Mouse (Mus musculus) heart, adult 11 months (tissue): ENCODE measurements around the gene Selp.

Source experiments
- DNase-seq: peaks from one replicate; pipeline ENCODE4 v3.0.0; 2022

The Selp gene

DNA sequence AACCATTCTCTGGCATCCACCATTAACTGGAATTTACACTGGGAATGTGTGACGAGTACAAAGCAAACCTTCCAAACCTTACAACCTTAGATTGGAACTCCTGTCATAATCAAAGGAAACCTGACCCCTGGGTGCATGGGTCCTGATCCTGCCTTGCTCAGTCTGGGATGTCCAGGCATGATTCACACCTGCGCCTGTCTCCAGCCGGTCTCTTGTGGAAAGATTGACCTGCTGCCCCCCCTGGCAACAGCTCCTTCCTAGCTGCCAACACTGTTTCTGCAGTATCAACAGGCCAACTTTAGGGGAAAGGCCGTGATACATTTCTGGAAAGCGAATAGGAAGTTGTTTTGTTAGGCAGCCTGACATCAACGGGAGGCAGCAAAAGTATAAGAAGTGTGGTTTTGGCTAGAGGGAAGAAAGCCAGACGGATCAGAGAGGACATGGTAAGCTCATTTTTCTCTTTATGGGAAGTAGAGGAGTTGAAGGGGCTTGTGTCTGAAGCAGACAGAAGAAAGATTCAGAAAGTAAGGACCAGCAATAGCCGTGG lies at the start of gene Selp:
Gene Selp, plus strand, starts transcription at position 318 of the 547 bp plus-strand sequence.
- DNase-seq = peak; percentile 86

DNA sequence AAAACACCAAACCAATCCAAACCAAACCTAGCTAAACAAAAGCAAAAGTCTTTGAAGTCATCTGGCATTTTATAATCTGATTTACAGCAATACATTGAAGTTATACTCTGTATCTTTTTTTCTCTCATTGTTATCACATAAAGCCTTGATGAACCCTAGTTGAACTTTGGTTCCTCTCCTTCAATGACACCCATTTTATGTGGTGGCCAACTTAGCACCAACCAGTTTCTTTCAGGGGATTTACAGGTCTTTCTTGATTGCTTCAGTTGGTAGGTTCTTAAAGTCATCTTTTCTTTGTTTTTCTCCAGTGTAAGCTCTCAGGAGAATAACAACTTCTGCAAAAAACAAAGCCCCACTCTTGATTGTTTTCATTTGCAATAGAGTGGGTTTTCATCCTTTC lies 45.8 kb upstream of the Selp start:
- DNase-seq = no peak

DNA sequence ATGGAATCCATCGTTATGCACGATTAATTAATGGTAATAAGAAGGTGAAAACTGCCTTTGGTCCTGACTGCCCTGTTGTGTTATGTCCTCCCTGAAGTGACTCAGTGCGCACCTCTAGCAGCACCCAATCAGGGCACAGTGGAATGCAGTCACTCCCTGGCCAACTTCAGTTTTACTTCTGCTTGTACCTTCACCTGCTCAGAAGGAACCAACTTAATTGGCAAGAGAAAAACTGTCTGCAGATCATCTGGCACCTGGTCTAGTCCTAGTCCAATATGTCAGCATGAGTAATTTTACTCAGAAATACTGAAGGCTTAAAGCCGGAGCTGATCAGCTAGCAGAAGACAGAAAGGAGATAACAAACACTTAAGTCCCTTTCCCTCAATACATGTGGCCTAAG lies 44.6 kb upstream of the Selp start:
- DNase-seq = peak; percentile 84

DNA sequence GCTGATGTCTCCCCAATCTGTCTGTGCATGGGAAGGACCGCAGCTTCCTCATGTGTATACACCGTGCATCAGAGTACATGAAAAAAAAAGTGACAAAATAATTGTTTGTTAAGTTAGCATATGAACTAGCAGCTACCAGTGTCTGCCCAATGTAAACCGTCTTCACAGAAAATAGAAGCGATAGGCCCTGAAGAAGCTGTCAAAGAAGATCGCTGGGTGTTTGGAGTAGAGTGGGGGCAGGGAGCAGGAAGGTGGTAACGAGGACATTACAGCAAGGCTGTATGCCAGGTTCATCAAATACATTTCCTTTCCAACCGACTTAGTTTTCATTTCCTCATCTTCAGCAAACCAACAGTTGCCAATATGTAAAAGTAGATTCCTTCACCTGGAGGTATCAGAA lies 44.0 kb upstream of the Selp start:
- DNase-seq = peak; percentile 66

DNA sequence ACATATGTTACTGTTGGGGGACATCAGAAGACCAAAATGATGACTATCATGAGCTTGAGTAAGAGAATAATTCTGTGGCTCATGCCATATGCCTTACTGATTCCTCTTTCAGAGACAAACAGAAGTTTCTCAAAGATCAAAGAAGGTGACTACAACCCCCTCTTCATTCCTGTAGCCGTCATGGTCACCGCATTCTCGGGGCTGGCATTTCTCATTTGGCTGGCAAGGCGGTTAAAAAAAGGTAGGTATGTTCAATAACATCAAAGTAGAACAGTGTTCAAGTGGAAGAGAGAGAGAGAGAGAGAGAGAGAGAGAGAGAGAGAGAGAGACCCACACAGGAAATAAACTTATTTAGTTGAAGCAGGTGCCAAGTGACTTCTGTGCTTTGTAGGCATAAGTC lies 43.1 kb upstream of the Selp start:
- peak; percentile 56 for DNase-seq

DNA sequence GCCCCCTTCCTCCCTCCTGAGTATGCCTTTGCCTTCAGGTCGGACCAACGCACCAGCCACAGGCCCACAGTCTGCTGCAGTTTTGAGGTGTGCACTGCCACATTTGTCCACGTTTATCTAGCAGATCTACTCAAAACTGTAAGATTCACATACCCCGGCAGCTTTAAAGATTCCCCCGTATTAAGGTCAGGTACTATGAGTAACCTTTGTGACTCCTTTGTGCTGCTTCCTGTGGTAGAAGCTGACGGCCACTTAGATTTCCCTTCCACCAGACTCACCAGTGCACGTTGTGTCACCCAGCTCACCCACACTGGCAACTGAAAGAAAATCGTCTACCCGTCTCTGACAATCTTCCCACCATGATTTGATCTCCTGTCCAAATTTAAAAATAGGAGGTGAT lies 42.0 kb upstream of the Selp start:
- peak; percentile 44 for DNase-seq

DNA sequence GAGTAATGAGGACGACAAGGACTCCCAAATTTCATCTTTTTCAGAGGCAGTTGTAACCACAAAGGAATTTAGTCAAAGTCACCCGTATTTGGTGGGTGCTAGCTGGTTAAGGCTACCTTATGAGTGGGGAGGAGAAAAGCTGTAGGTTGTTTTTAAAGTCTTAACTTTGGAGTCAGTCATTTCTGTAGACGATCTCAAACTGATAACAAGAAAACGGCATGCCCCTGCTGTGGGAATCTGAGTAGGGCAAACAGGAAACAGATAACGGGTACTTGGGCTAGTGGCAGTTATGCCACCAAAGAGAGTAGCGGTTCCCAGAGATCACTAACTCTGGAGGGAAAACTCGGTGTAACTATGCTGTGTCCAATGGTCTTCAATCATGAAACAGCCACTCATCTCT lies 41.3 kb upstream of the Selp start:
- DNase-seq = no peak

DNA sequence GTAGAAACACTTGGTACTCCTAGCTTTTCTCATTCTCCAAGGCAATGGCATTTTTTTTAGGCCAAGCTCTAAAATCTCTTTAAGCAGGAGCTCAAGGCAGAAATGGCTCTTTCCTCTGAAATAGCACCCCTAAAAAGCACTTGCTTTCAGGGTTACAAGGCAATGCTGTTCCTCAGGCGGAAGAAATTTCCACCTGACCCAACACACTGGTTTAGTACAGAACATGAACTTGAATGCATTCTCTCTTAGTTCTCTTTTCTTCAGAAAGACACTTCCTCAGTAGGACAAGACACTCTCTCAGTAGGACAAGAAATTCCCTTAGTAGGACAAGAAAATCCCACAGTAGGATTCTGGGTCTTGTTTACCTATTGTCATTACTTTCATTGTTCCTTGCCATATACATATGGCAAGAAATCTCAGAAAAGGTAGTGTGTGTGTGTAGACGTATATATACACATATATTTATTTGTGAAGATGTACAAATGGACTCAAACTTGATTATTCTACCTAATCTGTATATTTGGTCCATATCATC lies 40.4 kb upstream of the Selp start:
- no peak for DNase-seq

DNA sequence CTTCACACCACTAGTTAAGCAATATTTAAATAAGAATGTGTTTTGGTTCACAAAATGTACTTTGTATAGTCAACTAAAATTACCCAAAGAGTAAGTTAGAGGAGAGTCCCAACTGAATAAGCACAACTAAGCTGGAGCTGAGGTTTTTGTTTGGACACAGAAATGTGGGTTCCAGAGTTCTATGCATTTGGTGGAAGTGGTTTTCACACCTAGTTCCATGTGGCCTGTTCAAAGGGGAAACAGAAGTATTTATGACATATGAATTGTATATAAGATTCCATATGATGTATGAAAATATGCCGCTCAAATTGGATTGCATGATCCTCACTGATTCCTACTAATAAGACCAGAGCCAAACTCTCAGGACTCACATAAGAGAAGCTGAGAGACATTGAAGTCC lies 39.6 kb upstream of the Selp start:
- no peak for DNase-seq

DNA sequence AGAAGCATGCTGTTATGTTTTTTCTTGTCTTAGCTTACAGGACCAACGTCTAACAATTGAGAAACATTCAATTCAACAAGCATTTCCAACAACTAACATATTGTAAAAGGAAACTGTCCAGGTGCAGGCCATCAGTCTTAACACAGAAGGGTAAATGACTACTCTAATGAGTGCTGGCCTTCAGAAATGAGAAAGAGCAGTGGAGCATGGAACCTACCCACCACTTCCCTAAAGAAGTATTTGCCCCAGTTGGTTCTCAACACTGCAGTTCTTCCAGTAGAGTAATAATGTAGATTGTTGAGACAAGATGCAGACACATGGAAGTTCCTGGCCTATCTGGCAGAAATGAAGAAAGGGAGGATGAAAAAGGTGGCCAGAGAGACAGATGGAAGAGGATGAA lies 38.6 kb upstream of the Selp start:
- no peak for DNase-seq

DNA sequence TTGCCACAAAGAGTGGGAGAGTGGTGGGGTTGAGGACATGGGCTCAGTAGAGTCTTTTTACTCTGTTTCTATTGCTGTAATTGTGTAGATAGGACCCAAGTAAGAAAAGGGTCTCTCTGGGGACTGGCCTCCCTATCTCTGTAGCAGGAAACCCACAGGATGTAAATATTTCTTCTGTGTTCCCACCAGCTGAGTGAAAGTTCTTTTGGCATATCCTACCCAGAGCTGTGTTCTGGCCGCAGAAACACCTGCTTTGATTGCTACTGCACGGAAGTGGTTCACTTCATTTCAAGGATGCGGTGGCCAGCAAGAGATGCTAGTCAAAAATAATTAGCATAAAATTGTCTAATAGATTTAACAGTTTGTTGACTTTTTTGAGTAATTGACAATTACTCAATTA lies 38.0 kb upstream of the Selp start:
- no peak for DNase-seq

DNA sequence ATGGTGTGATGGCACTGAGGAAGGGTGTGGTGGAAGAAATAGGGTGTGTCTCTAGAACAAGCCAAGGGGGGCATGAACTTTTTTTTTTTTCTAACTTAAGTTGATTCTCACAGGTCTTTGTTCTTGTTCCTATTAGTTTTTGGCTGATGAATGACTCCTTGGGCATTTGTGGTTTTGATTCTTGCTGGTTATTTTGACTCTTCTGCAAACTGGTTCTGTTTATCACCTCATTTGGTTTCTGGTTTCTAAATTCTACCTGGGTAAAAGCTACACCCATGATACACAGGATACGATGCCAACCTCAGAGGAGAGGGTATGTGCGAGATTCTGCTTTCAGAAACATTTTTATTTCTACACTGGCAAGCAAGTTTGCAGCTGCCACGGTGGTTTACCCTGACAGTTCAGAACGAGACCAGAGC lies 36.7 kb upstream of the Selp start:
- DNase-seq = peak; percentile 76

DNA sequence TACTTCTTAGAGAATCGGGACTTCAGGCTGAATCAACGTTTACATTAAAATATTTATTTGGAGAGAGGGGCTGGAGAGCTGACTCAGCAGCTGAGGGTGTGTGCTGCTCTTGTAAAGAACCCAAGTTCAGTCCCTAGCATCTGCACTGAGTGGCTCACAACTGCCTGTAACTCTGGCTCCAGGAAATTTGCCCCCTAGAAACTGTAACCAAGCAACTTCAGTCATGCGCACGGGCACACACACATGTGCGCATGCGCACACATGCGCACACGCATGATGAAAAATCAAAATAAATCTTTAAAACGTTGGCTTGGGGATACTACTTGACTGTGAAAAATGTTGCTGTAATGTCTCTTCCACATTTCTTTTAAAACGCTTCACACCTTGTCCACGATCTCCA lies 36.0 kb upstream of the Selp start:
- peak; percentile 58 for DNase-seq

DNA sequence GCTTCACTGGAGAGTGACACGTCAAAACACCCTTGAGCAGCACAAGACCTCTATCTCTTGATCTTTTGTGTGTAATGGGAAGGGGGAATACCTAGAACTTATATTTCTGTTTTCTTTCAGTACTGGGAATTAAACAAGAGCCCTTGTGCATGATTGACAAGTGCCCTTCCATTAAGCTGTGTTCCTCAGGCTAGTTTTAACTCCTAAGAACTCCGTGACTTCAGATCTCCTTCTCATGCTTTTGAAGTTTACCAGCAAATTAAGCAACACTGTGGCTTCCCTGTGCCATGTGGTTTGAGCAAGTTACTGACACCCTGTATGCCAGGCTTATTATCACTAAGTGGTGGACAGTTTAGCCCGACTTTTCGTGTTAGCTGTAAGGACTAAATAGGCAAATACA lies 32.0 kb upstream of the Selp start:
- DNase-seq = no peak

DNA sequence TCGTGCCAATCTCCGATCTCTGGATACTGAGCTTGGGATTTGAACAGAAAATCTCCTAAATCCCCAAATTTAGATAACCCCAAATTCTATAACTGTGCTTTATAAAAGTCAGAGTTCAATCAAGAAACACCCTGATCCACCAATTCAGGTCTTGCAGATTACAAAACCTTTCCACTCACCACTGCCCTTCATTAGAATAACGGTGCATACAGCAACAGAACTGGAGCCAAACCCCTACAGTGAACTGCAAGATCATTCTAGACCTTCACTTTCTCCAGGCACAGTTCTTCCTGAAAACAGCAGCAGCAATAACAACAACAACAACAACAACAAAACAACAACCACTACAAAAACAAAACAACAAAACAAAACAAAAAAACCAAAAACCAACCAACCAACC lies 28.3 kb upstream of the Selp start:
- DNase-seq = no peak

DNA sequence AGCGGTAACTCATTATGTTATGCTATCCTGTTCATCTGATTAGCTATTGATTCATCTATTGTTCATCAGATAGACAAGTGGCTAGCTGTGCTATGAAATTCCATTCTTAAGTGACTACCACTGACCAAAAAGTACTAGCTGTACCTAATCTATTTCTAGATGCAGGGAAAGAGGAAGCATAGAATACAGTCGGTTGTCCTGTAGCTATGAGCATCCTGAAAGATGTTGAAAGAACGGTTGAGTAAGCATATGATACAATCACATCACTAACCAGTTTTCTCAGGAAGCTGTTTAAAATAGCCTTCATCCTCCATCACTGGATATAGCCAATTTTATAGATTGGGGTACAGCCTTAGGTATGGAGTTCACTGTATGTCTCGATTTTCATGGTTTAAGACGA lies 27.2 kb upstream of the Selp start:
- no peak for DNase-seq

DNA sequence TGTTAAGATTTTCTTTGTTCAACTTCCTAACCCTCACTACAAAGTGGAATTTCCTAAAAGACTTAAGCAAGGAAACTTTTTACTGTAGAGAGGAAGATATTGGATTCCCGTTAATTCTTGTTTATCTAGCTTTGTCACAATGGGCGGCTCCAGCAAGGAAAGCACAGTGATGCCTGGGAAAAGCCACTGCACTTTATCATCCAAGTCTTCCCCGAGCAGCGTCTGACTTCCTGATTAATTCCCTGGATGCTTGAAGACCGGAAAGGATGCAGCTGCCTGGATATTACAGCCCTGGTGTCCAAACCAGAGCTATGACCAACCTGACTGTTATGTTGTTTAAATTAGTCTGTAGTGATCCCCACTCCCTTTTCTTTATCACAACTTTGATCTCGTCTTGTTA lies 18.3 kb upstream of the Selp start:
- peak; percentile 94 for DNase-seq

DNA sequence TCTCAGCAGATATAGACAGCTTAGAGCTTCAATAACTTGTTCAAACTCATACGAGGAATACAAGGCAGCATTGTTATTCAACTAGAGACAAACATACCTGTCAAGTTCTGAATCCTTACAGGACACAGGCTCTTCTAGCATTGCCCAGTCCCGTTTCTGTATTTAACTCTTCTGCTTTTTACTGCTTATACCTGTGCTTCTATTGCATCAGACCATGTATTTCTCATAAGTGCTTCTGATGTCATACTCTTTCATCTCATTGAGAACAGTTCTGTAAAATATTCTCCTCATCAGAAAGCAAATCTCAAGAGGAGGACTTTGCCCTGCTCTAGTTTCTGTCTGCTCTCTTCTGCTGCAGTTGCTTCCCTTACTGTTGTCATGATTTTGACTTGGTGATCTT lies 17.2 kb upstream of the Selp start:
- DNase-seq = no peak

DNA sequence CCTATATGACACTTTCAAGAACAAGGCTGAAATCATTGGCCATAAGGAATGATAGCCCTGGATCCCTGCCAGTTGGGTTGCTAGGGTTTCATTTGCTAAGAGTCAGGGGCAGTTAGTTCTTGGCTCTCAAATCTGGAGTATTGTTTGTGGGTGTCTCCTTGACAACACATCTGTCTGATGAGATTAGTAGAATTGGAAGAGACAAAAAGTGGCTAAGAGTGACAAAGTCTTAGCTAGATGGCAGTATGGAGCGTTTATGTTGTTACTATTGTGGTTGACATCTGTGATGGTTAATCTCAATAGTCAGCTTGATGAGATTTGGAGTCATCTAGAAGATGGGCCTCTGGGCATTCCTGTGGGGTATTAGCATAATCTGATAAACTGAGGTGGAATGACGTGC lies 16.7 kb upstream of the Selp start:
- DNase-seq = no peak

DNA sequence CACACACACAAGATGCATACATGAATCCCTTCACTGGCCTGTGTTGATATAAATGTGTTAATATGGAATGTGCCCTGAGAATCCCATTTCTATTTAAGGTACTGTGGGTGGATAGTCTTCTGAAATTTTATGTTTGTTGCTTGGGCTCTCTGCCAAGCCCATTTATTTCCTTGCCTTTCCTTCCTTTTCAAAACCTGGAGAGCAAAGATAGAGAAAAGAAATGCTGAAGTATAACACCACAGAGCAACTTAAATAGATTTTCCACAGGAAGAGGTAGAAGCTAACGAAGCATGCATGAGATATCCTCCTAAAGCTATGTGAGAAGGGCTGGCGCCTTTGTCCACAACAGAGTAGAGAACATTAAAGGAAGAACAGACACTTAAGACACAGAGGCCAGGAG lies 5.3 kb upstream of the Selp start:
- DNase-seq = peak; percentile 43

DNA sequence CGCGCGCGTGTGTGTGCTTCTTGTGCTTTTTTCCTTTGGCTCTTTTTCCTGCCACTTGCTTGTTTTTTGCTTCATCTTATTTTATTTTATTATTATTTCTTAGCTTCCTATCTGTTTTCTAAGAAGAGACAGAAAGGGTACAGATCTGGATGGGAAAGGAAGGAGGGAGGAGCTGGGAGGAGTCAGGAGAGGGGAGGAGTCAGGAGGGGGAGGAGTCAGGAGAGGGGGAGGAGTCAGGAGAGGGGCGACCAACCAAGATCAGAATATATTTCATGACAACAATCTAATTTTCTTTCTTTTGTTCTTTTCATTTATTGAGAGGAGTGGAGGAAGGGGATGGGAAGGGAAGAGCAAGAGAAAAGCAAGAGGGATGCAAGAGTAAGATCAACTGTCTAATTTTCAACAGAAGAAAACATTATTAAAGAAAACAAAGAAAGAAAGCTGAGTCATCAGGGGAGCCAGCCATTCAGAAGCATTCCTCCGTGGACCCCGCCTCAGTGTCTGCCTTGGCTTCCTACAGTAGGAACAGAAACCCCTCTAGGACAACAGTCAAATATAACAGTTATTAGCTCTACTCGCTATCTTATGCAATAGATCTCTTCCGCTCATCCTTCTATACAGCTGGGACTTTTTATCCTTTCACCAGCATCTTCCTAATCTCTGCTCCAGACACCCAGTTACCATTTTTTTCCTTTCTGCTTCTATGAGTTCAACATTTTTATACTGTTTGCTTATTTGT lies 4.3 kb upstream of the Selp start:
- no peak for DNase-seq

DNA sequence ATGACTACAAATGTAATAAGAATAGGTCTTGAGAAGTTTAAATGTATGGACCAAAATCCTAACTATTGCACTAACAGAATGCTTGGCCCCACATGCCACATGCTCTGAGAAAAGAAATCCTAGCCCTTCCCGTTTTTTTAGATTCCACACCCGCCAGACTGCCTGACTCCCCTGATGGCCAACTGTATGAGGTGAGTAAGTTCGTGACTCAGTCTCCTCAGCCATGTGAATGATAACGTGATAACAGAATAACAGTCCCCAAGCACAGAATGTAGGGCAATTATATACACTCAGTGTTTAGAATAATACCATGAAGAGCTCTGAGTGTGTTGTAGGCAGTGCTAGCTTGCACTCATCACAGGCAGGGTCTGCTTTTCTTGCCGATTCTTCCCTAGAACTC lies 784 bp upstream of the Selp start:
- no peak for DNase-seq

DNA sequence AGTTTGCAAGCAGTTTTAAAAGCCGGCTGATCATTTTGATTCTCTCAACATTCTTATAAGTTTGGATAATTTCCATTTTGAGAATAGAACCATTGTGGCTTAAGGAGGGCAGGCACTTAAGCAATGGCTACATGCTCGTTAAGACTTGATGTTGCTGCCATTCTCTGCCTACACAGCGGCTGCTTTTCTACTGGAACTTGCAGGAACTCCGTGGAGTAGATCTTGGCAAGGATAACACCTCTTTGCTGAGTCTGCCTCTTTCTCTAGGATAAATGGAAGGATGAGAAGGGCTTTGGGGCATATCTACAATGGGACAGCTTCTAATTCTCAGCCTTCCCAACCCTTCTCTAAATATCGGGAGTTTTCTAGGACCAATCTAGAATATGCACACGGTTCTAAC lies 583 bp downstream of the Selp start:
- no peak for DNase-seq

DNA sequence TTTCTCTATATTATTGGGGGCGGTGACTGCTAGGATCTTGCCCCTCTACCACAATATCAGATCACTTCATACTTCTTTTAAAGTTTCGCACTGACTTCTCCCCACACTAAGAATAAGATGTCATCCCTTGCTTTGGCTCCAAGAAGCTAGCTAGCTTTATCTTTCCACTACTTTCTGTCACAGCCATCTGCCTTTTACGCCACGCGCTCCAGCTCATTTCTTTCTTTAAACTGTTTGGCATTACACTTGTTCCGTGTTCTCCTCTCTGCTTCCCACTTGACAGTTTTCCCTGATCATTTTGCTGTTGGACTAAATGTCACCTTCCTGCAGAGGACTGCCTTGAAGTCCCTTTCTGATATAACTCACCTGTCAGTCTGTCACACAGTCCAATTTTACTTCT lies 2.8 kb downstream of the Selp start:
- peak; percentile 52 for DNase-seq
